Mouse (Mus musculus) intestine, embryonic 16.5 days (tissue): ENCODE data around the gene Ormdl1. TPM values are rescaled to one million over a fixed set of nuclear protein-coding genes. Genes with fewer than 3 reads are reported as not detected.
A peak's percentile ranks its signal among the peaks of the same experiment; 100 is the strongest.
"Not testable (repeated sequence)": the region's sequence is repeated elsewhere in the genome, so short reads cannot be mapped to it uniquely, and the experiment has no call there.

Experiments used
- ATAC-seq: fragments of 200-750 bp; cut with Nextera tagmentation; 2 replicates; pipeline ENCODE4 v1.8.0; 2017; ENCODE audit warnings: moderate TSS enrichment, moderate library complexity
- H3K27ac ChIP-seq: fragments of 300-500 bp; sonication (generic); 2 replicates; pipeline ENCODE4 v1.5.1; 2014; ENCODE audit warnings: mild to moderate bottlenecking, low read length
- H3K27me3 ChIP-seq: fragments of 300-500 bp; sonication (generic); replicated peaks from 2 replicates; pipeline ENCODE4 v1.6.1; 2014; ENCODE audit warnings: low read length, control low read depth, mixed read lengths; ENCODE audit not compliant: control insufficient read depth, insufficient read depth
- H3K36me3 ChIP-seq: fragments of 300-500 bp; sonication (generic); 2 replicates; pipeline ENCODE4 v1.6.1; 2014; ENCODE audit warnings: low read length, control low read depth; ENCODE audit not compliant: control insufficient read depth, insufficient read depth
- H3K4me1 ChIP-seq: fragments of 300-500 bp; sonication (generic); 2 replicates; pipeline ENCODE4 v1.6.1; 2014; ENCODE audit warnings: low read length, control low read depth, mixed read lengths; ENCODE audit not compliant: control insufficient read depth, insufficient read depth
- H3K4me2 ChIP-seq: fragments of 300-500 bp; sonication (generic); 2 replicates; pipeline ENCODE4 v1.6.1; 2014; ENCODE audit warnings: low read depth, low read length, control low read depth
- H3K4me3 ChIP-seq: fragments of 300-500 bp; sonication (generic); 2 replicates; pipeline ENCODE4 v1.5.1; 2014; ENCODE audit warnings: mild to moderate bottlenecking, low read length
- H3K9ac ChIP-seq: fragments of 300-500 bp; sonication (generic); 2 replicates; pipeline ENCODE4 v1.6.1; 2014; ENCODE audit warnings: low read depth, low read length
- H3K9me3 ChIP-seq: fragments of 300-500 bp; sonication (generic); 2 replicates; pipeline ENCODE4 v1.6.1; 2016; ENCODE audit warnings: low read length, control low read depth; ENCODE audit not compliant: control insufficient read depth
- WGBS: fragments of 180-500 bp; shearing (Covaris S2); extraction: QIAGEN DNeasy Blood & Tissue Kit; methylation state at CpG from one replicate; pipeline ENCODE4 v1.1.7; 2014; 5-methylcytosine and 5-hydroxymethylcytosine counted together
- polyA plus RNA-seq: library from polyadenylated mRNA; unstranded; fragments of >200 nt; fragmentation: Nextera tagmentation; extraction: Ambion mirVana; gene quantifications from 2 replicates; pipeline ENCODE4 v1.2.1, GENCODE M21; 2015

The Ormdl1 gene
- polyA plus RNA-seq, 1 experiment from 2014 or later: 54.6 TPM

DNA sequence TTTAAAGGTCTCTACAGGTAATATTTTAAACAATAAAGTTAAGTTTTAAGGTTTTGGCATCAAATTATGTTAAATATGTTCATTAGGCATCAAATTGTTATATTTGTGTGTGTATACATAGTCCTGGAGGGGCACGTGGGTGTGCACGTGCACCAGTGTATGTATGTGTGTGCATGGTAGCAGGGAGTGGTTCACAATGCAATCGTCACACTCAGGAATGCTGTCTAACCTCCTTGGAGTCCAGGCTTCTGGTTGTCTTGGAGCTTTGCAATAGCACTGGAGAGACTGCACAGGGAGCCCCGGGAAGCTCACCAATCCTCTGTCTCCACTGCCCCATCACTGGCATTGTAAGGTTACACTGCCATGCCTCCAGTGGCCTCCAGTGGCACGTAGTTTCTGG lies 26.4 kb downstream of the Ormdl1 start:
- Histone ChIP-seq H3K27ac (no peak overlapping the region), H3K4me1 (no peaks in the 10 kb centered on the region), H3K9me3 (no peaks in the 10 kb centered on the region), H3K36me3 (peaks cover under 1% of the 10 kb centered on the region; the same call in 1 of the 2 replicates), H3K4me2 (no peak overlapping the region), H3K9ac (no peak overlapping the region), H3K4me3 (no peak overlapping the region), H3K27me3 (no peaks in the 10 kb centered on the region)
- ATAC-seq: peak; percentile 76
- whole genome bisulfite sequencing: 80% methylated on average over 5 of the region's 5 CpGs

DNA sequence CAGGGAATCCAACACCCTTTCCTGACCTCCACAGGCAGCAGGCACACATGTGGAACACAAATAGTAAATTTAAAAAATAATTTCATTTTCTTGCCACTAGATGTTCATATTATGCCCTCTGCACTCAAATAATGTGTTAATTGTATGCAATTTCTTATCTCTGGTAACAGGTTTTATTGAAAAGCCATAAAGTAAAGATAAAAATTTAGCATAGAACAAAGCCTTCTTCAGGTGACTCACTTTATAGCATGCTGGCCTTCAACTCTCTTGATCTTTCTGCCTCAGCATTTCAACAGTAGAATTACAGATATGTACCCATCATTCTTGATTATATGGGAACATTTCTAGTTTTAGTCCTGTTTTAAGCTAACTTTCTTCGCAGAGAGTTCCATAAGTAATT lies 27.4 kb downstream of the Ormdl1 start:
- ATAC-seq: peak; percentile 64
- no peaks in the 10 kb centered on the region for H3K4me1 ChIP-seq
- H3K4me2 ChIP-seq: no peak overlapping the region
- no peak overlapping the region for H3K9ac ChIP-seq
- H3K27me3 ChIP-seq: no peaks in the 10 kb centered on the region
- no peak overlapping the region for H3K27ac ChIP-seq
- WGBS: 76% methylated on average over 1 of the region's 1 CpGs
- H3K9me3 ChIP-seq: no peaks in the 10 kb centered on the region
- no peaks in the 10 kb centered on the region; the same call in 1 of the 2 replicates for H3K36me3 ChIP-seq
- no peak overlapping the region for H3K4me3 ChIP-seq

- WGBS: 83% methylated on average over 5 of the region's 5 CpGs
- Histone ChIP-seq H3K36me3 (no peaks in the 10 kb centered on the region; the same call in 1 of the 2 replicates), H3K4me1 (no peaks in the 10 kb centered on the region), H3K9me3 (no peaks in the 10 kb centered on the region), H3K4me3 (no peak overlapping the region), H3K27me3 (no peaks in the 10 kb centered on the region), H3K4me2 (no peak overlapping the region), H3K9ac (no peak overlapping the region), H3K27ac (no peak overlapping the region)
- peak; percentile 58; the same call in 1 of the 2 replicates for ATAC-seq
Measured at GRCm38 (mm10) chr1:53324827-53325494, 28.1 kb downstream of the Ormdl1 start.

DNA sequence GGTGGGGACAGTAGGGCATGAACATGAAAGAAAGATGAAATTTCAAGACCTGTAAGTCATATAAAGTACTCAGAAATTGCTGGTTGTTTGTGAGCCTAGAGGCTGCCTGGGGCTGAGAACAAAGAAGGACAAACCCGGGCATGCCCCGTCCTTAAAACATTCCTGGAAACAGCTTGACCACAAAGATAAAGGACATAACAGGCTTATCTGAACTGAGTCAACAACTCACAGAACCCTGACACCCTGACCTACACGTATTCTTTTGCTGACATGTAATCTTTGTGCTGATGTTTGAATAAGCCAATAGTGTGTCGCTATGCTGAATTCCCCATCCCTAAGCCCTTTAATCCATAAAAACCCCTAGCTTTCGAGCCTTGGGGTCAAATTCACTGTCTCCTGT lies 36.6 kb downstream of the Ormdl1 start:
- not testable (repeated sequence) for H3K9ac ChIP-seq, H3K4me2 ChIP-seq, H3K36me3 ChIP-seq, H3K4me1 ChIP-seq, H3K27me3 ChIP-seq, H3K9me3 ChIP-seq, ATAC-seq, H3K4me3 ChIP-seq, H3K27ac ChIP-seq
- 61% methylated on average over 5 of the region's 5 CpGs for WGBS

GRCm38 (mm10) chr1:53335465-53335864 lies 38.6 kb downstream of the Ormdl1 start:
- no peak for ATAC-seq
- no peak overlapping the region for H3K4me2 ChIP-seq
- no peaks in the 10 kb centered on the region for H3K4me1 ChIP-seq
- no peaks in the 10 kb centered on the region for H3K9me3 ChIP-seq
- H3K27me3 ChIP-seq: no peaks in the 10 kb centered on the region
- no peak overlapping the region for H3K4me3 ChIP-seq
- H3K27ac ChIP-seq: no peak overlapping the region
- no peak overlapping the region for H3K9ac ChIP-seq
- no peaks in the 10 kb centered on the region for H3K36me3 ChIP-seq

DNA sequence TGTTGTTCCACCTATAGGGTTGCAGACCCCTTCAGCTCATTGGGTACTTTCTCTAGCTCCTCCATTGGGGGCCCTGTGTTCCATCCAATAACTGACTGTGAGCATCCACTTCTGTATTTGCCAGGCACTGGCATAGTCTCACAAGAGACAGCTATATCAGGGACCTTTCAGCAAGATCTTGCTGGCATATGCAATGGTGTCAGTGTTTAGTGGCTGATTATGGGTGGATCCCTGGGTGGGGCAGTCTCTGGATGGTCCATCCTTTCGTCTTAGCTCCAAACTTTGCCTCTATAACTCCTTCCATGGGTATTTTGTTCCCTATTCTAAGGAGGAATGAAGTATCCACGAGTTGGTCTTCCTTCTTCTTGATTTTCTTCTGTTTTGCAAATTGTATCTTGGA lies 40.5 kb downstream of the Ormdl1 start:
- not testable (repeated sequence) for ATAC-seq, H3K27ac ChIP-seq, H3K4me1 ChIP-seq, H3K27me3 ChIP-seq, H3K4me2 ChIP-seq, H3K9me3 ChIP-seq, H3K9ac ChIP-seq, H3K4me3 ChIP-seq
- H3K36me3 ChIP-seq: peaks cover 10% of the 10 kb centered on the region; the same call in 1 of the 2 replicates
- WGBS: 71% methylated on average over 2 of the region's 2 CpGs

- H3K4me3 ChIP-seq: no peak overlapping the region
- no peaks in the 10 kb centered on the region for H3K27me3 ChIP-seq
- no peak overlapping the region for H3K9ac ChIP-seq
- H3K4me1 ChIP-seq: no peaks in the 10 kb centered on the region
- no peak overlapping the region for H3K4me2 ChIP-seq
- H3K27ac ChIP-seq: no peak overlapping the region
- no peak for ATAC-seq
- WGBS: 99% methylated on average over 2 of the region's 2 CpGs
- peaks cover 12% of the 10 kb centered on the region; the same call in 1 of the 2 replicates for H3K36me3 ChIP-seq
- H3K9me3 ChIP-seq: no peaks in the 10 kb centered on the region
Measured at GRCm38 (mm10) chr1:53341071-53341470, 44.2 kb downstream of the Ormdl1 start.

GRCm38 (mm10) chr1:53352327-53353261 lies 55.7 kb downstream of the Ormdl1 start, which contains the start of the genes Asdurf, Gm28551 and Asnsd1:
Gene Asdurf, minus strand, starts transcription at chr1:53352619.
Gene Gm28551, minus strand, starts transcription at chr1:53352667.
Gene Asnsd1, minus strand, starts transcription at chr1:53352752.
- peak; percentile 100 for ATAC-seq
- Histone ChIP-seq H3K36me3 (peaks cover 3% of the 10 kb centered on the region; the same call in 1 of the 2 replicates), H3K4me2 (peak within 1 kb of the TSS; percentile 53), H3K4me1 (peaks cover 6% of the 10 kb centered on the region), H3K9ac (peak within 1 kb of the TSS; percentile 95), H3K4me3 (peak within 1 kb of the TSS; percentile 87), H3K9me3 (no peaks in the 10 kb centered on the region), H3K27ac (peak within 1 kb of the TSS; percentile 80), H3K27me3 (no peaks in the 10 kb centered on the region)
- under 1% methylated on average over 44 of the region's 44 CpGs for WGBS

DNA sequence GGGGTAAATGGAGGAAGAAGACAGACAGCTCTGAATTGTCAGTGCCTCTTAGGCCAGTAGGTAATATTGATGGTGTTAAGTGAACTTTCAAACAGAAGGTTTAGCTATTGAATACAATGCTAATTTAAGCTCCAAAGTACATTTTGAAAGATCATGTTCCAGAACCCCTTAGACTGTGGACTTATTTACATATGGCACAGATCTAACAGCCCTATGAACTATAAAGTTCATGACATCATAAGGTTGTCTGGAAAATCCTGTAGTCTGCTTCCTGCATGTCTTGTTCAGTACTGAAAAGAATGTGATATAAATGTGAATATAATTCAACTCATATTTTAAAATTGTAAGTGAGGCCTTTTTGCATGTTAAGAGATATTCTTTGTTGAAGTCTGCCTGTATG lies 62.1 kb downstream of the Ormdl1 start:
- Histone ChIP-seq H3K27me3 (no peaks in the 10 kb centered on the region), H3K4me2 (no peak overlapping the region), H3K9ac (no peak overlapping the region), H3K4me1 (no peaks in the 10 kb centered on the region), H3K4me3 (no peak overlapping the region), H3K9me3 (no peaks in the 10 kb centered on the region), H3K36me3 (no peaks in the 10 kb centered on the region), H3K27ac (no peak overlapping the region)
- peak; percentile 86 for ATAC-seq
